Mouse (Mus musculus) testis, adult 2 months (tissue): ENCODE results near the gene Ncapd2. TPM values are rescaled to one million over a fixed set of nuclear protein-coding genes. Genes with fewer than 3 reads are reported as not detected.

Source experiments
- H3K27ac ChIP-seq: fragments of 200-500 bp; 2 replicates; pipeline ENCODE4 v1.5.1; 2012; ENCODE audit warnings: low read depth, low read length; ENCODE audit not compliant: control insufficient read depth, insufficient read depth
- H3K27me3 ChIP-seq: fragments of 200-500 bp; 2 replicates; pipeline ENCODE4 v1.6.1; 2012; ENCODE audit warnings: mild to moderate bottlenecking, low read length, moderate library complexity; ENCODE audit not compliant: control insufficient read depth, insufficient read depth
- H3K36me3 ChIP-seq: fragments of 200-500 bp; 2 replicates; pipeline ENCODE4 v1.6.1; 2012; ENCODE audit warnings: mild to moderate bottlenecking, low read length; ENCODE audit not compliant: control insufficient read depth, insufficient read depth
- H3K4me1 ChIP-seq: fragments of 200-500 bp; 2 replicates; pipeline ENCODE4 v1.6.1; 2012; ENCODE audit warnings: low read length; ENCODE audit not compliant: control insufficient read depth, insufficient read depth
- H3K4me3 ChIP-seq: fragments of 200-500 bp; 2 replicates; pipeline ENCODE4 v1.5.1; 2012; ENCODE audit warnings: low read depth, mild to moderate bottlenecking, low read length, moderate library complexity, mixed read lengths; ENCODE audit not compliant: control insufficient read depth
- CTCF ChIP-seq: fragments of 200-500 bp; IDR thresholded peaks from 2 replicates; pipeline ENCODE4 v1.5.1; 2012; ENCODE audit warnings: low read depth, mild to moderate bottlenecking, inconsistent platforms, low read length, moderate library complexity; ENCODE audit not compliant: control insufficient read depth, insufficient read depth, insufficient replicate concordance
- POLR2A ChIP-seq: fragments of 200-500 bp; IDR thresholded peaks from 2 replicates; pipeline ENCODE4 v1.6.1; 2012; ENCODE audit warnings: low read depth, mild to moderate bottlenecking, inconsistent platforms, low read length, moderate library complexity; ENCODE audit not compliant: control insufficient read depth
- polyA plus RNA-seq: library from polyadenylated mRNA; depleted of rRNA; stranded (reverse); fragments of >200 nt; gene quantifications from 2 replicates; pipeline ENCODE4 v1.2.3, GENCODE M21; 2012

Gene Ncapd2
- polyA plus RNA-seq, 1 experiment = 100 TPM

- Histone ChIP-seq H3K4me3 (no peak overlapping the region), H3K4me1 (peaks cover 9% of the 10 kb centered on the region), H3K27me3 (no peaks in the 10 kb centered on the region), H3K27ac (no peak overlapping the region), H3K36me3 (peaks cover 2% of the 10 kb centered on the region)
- no peak for TF ChIP-seq POLR2A
- no peak for TF ChIP-seq CTCF
Measured at GRCm38 (mm10) chr6:125153018-125153389, 38.5 kb downstream of the Ncapd2 start.

- H3K27me3 ChIP-seq = no peaks in the 10 kb centered on the region
- no peak overlapping the region for H3K27ac ChIP-seq
- H3K4me1 ChIP-seq = peaks cover 9% of the 10 kb centered on the region
- TF ChIP-seq CTCF (no peak), POLR2A (no peak)
- H3K4me3 ChIP-seq = no peak overlapping the region
- peaks cover 2% of the 10 kb centered on the region for H3K36me3 ChIP-seq
Measured at GRCm38 (mm10) chr6:125152212-125153017, 39.1 kb downstream of the Ncapd2 start.

- peaks cover 2% of the 10 kb centered on the region for H3K36me3 ChIP-seq
- peak overlapping the region; percentile 88; the same call in 1 of the 2 replicates for H3K27ac ChIP-seq
- peaks cover 18% of the 10 kb centered on the region for H3K4me1 ChIP-seq
- H3K4me3 ChIP-seq = no peak overlapping the region
- no peaks in the 10 kb centered on the region for H3K27me3 ChIP-seq
- no peak for TF ChIP-seq POLR2A
- TF ChIP-seq CTCF = no peak
Measured at GRCm38 (mm10) chr6:125149569-125149950, 41.9 kb downstream of the Ncapd2 start.

GRCm38 (mm10) chr6:125148926-125149568 lies 42.5 kb downstream of the Ncapd2 start:
- Histone ChIP-seq H3K27me3 (no peaks in the 10 kb centered on the region), H3K4me1 (peaks cover 22% of the 10 kb centered on the region), H3K4me3 (peak overlapping the region; percentile 19; the same call in 1 of the 2 replicates), H3K27ac (peak overlapping the region; percentile 88), H3K36me3 (peaks cover 2% of the 10 kb centered on the region)
- TF ChIP-seq POLR2A = no peak
- TF ChIP-seq CTCF = no peak

GRCm38 (mm10) chr6:125148251-125148925 lies 43.1 kb downstream of the Ncapd2 start:
- H3K4me3 ChIP-seq = peak overlapping the region; percentile 19

GRCm38 (mm10) chr6:125147329-125147728 lies 44.2 kb downstream of the Ncapd2 start:
- Histone ChIP-seq H3K4me1 (peaks cover 23% of the 10 kb centered on the region), H3K36me3 (peaks cover 2% of the 10 kb centered on the region), H3K4me3 (peak overlapping the region; percentile 16), H3K27me3 (no peaks in the 10 kb centered on the region), H3K27ac (peak overlapping the region; percentile 59; the same call in 1 of the 2 replicates)
- TF ChIP-seq CTCF = no peak
- no peak for TF ChIP-seq POLR2A

More at GRCm38 (mm10) chr6:125148251-125148925, 43.1 kb downstream of the Ncapd2 start:
- Histone ChIP-seq H3K27me3 (no peaks in the 10 kb centered on the region), H3K27ac (peak overlapping the region; percentile 88), H3K4me1 (peaks cover 23% of the 10 kb centered on the region), H3K36me3 (peaks cover 2% of the 10 kb centered on the region)
- no peak for TF ChIP-seq CTCF
- peak; percentile 45; the same call in 1 of the 2 replicates for TF ChIP-seq POLR2A

GRCm38 (mm10) chr6:125146797-125147196 lies 44.7 kb downstream of the Ncapd2 start:
- no peaks in the 10 kb centered on the region for H3K27me3 ChIP-seq
- H3K36me3 ChIP-seq = peaks cover 2% of the 10 kb centered on the region
- H3K27ac ChIP-seq = peak overlapping the region; percentile 69
- peaks cover 23% of the 10 kb centered on the region for H3K4me1 ChIP-seq
- peak overlapping the region; percentile 90 for H3K4me3 ChIP-seq
- TF ChIP-seq POLR2A (no peak), CTCF (no peak)
